Mouse (Mus musculus): ENCODE results near the gene Dnaja3.

Dnaja3 gene

GRCm38 (mm10) chr16:4725266-4725665 is 85.5 kb downstream of the Dnaja3 start:
- DNase-seq (ENCODE audit: extremely low spot score) = no peak

GRCm38 (mm10) chr16:4725780-4726527 is 86.2 kb downstream of the Dnaja3 start, which contains the start of gene Hmox2:
Gene Hmox2 (plus strand): TSS chr16:4726361.
- DNase-seq (ENCODE audit: extremely low spot score) = peak; percentile 95

- no peak for DNase-seq (ENCODE audit: extremely low spot score)
Observed at GRCm38 (mm10) chr16:4726528-4727128, 86.8 kb downstream of the Dnaja3 start.

GRCm38 (mm10) chr16:4727526-4727925 is 87.7 kb downstream of the Dnaja3 start:
- DNase-seq (ENCODE audit: extremely low spot score) = no peak

GRCm38 (mm10) chr16:4727963-4728362 is 88.2 kb downstream of the Dnaja3 start:
- no peak for DNase-seq (ENCODE audit: extremely low spot score)

GRCm38 (mm10) chr16:4730776-4731358 is 91.1 kb downstream of the Dnaja3 start:
- no peak for DNase-seq (ENCODE audit: extremely low spot score)

- DNase-seq (ENCODE audit: extremely low spot score) = no peak
Observed at GRCm38 (mm10) chr16:4736262-4736661, 96.5 kb downstream of the Dnaja3 start.

- DNase-seq (ENCODE audit: extremely low spot score) = no peak
Observed at GRCm38 (mm10) chr16:4739994-4740393, 100.2 kb downstream of the Dnaja3 start.

GRCm38 (mm10) chr16:4742186-4742585 is 102.4 kb downstream of the Dnaja3 start:
- no peak for DNase-seq (ENCODE audit: extremely low spot score)

- no peak for DNase-seq (ENCODE audit: extremely low spot score)
Observed at GRCm38 (mm10) chr16:4752155-4752554, 112.4 kb downstream of the Dnaja3 start.

GRCm38 (mm10) chr16:4754045-4754444 is 114.3 kb downstream of the Dnaja3 start:
- no peak for DNase-seq (ENCODE audit: extremely low spot score)

GRCm38 (mm10) chr16:4756660-4757335 is 117.0 kb downstream of the Dnaja3 start:
- peak; percentile 38 for DNase-seq (ENCODE audit: extremely low spot score)
